Mouse (Mus musculus) right cerebral cortex, postnatal 10 days (tissue): Measurements from ENCODE around the gene Rcn3.
"Not testable (repeated sequence)": the region's sequence is repeated elsewhere in the genome, so short reads cannot be mapped to it uniquely, and the experiment has no call there.

Experiments used
- DNase-seq, 2 experiments: peaks; one replicate each; pipeline ENCODE4 v3.0.0; 2021; ENCODE audit warnings: low spot score in 2 of 2

Gene Rcn3

DNA sequence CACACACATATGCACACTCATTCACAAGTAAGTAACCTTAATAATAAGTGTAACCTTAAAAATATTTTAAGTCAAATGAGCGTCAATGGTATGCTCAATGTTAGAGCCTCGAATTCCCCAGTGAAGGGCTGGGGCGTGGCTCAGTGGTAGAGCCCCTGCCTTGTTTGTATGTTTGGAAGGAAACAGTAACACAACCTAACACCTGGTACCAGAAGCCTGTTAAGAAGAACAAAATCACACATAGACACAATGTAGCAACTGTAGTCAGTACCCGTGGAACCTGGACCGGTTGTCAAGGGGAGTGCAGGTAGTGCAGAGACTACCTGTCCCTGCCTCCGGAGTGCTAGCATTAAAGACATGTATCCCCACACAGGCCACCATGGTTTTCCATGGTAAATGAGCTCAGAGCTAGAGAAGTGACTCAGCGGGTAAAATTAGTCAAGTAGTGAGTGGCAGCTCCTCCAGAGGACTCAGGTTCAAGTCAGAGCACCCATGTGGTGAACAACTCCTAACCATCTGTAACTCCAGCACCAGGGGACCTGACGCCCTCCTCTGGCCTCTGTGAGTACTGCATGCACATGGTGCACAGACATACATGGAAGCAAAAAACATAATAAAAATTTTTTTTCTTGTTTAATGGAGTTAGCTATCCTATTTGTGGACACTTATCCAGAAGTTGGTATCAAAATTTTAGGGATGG is 6.7 kb upstream of the Rcn3 start:
- no peak for DNase-seq

GRCm38 (mm10) chr7:45097479-45097878 is 5.5 kb upstream of the Rcn3 start:
- no peak for DNase-seq

DNA sequence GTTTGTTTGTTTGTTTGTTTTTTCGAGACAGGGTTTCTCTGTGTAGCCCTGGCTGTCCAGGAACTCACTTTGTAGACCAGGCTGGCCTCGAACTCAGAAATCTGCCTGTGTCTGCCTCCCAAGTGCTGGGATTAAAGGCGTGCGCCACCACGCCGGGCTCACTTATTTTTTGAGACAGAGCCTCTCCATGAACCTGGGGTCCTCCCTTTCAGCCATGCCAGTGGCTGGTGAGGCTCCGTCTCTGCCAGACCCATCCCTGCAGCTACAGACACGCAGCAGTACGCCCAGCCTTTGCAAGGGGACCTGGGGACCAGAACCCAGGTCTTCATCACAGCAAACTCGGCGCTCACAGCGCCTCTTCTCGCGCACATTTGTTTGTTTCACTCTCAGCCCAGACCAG is 3.9 kb upstream of the Rcn3 start:
- DNase-seq = not testable (repeated sequence)

DNA sequence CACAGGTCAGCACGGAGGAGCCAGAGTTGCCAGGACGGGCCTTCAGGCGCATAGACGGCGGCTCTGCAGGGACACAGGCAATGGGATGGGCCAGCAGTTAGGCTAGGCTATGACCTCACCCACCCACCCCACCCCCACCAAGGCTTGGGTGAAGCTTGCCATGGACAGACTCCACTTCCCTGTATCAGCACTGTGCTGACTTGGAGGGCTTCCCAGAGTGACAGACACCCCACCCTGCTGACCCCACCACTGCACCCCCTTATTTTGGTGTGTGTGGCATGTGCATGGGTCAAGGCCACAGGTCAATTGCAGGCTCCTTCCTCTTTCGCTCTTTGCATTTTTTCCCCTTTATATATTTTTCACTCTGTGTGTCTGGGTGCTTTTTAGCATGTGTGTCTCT is 3.3 kb upstream of the Rcn3 start:
- no peak for DNase-seq

DNA sequence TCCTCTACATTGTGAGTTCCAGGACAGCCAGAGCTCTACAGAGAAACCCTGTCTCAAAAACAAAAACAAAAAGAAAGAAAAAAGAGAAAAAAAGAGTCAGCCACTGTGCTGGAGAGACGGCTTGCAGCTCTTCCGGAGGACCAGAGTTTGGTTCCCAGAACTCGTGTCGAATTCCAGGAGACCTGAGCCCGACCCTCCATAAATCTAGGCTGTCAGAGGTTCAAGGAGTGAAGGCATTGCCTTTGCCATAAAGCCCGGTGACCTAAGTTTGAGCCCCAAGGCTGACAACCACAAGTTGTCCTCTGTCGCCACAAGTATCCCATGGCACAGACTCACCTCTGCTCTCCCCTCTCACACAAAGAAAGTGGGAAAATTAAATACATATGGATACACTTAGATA is 2.1 kb upstream of the Rcn3 start:
- no peak for DNase-seq

DNA sequence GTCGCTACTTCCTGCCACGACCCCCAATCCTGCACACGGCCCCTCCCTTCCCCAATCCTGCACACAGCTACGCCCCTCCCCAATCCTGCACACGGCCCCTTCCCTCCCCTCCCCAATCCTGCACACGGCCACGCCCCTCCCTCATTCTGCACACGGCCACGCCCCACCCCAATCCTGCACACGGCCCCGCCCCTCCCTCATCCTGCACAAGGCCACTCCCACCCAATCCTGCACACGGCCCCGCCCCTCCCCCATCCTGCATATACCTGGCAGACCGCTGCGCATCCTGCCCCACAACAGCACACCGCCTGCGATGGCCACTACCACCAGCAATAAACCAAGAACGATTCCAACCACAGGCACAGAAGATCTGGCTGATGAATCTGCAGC is 1.5 kb upstream of the Rcn3 start:
- no peak for DNase-seq

DNA sequence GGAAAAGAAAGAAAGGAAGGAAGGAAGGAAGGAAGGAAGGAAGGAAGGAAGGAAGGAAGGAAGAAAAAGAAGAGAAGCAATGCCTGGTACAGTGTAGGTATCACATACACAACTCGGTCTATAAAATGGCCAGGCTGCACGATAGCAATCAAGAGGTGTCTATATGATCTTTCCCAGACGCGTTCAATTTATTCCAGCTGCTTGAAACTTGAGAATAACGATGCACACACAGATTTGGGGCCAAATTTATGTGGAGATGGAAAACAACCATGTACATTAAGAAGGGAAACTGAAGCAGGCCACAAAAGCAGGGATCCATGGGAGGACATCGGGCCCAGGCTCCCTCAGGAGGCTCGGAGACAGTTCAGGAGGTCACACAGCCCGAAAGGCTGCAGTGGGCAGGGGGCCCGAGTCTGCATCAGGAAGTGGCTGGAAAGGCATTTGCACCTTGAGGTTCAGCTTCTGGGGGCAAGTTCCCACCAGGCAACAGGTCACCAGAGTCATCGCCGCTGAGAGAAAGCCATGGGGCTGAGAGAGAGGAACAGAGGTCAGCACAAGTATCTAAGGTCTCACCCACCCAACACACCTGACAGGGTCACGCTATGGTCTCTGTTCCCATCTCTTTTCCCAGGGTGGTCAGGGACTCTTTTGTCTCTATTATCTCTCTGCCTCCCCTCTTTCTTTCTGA is 951 bp upstream of the Rcn3 start:
- DNase-seq = no peak

DNA sequence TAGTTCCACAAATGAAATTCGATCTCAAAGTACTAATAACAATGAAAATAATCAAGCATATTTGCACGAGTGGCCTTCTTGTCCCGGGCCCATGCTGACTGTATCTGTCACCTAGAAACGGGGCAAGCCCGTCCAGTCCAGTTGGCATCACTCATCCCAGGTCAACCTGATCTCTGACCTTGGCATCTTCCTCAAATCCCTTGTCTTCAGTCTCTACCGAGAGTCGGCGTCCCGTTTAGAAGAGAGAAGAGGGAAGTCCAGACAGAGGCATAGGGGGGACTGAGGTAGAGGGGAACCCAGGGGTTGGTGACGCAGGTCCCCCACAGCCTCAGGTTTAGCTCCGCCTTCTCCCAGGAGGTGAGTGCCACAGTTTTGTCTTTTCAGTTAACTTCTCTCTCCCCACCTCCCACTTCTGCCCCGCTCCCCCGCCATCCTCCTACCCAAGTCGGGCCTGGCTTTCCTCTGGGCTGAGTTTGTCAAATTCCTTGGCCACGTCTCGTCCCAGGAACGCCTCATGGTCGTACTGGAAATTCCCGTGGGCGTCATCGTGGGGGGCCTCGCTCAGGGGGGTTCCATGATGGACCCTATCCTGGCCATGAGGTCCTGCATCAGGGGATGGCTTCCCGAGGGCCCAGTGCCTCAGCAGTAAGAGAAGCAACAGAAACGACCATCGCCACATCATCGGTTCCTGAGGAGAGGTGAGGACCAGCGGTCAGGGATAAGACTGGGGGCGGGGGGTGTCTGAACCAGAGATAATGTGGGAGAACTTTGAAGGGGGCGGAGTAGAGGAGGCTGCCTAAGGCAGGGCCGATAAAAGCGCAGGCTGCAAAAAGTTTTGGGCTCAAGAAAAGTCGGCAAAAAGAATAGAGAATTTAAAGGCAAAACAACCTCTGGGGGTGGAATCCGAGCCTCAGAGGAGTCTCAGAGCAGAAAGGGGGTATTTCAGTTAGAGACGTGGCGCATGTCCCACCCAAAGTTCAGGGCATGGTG is 725 bp downstream of the Rcn3 start:
- no peak for DNase-seq

- DNase-seq = no peak
These were observed 1.6 kb downstream of the Rcn3 start for GRCm38 (mm10) chr7:45090251-45090977.

DNA sequence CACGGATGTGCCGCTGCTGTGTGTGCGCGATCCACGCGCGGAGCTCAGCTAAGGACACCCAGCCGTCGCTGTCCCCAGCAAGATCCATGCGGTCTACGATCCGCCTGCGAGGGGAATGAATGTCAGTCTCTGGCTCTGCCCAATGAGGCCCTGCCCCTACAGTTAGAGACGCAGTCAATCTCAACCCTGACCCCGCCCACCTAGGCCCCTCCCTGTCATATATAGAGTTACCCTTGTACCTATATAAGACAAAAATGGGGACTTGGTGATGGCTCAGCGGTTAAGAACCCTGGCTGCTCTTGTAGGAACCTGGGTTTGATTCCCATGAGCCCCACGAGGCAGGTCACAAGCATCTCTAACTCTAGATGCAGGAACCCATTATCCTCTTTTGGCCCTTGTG is 3.4 kb downstream of the Rcn3 start:
- no peak for DNase-seq

GRCm38 (mm10) chr7:45086084-45086483 is 5.9 kb downstream of the Rcn3 start:
- DNase-seq = no peak

DNA sequence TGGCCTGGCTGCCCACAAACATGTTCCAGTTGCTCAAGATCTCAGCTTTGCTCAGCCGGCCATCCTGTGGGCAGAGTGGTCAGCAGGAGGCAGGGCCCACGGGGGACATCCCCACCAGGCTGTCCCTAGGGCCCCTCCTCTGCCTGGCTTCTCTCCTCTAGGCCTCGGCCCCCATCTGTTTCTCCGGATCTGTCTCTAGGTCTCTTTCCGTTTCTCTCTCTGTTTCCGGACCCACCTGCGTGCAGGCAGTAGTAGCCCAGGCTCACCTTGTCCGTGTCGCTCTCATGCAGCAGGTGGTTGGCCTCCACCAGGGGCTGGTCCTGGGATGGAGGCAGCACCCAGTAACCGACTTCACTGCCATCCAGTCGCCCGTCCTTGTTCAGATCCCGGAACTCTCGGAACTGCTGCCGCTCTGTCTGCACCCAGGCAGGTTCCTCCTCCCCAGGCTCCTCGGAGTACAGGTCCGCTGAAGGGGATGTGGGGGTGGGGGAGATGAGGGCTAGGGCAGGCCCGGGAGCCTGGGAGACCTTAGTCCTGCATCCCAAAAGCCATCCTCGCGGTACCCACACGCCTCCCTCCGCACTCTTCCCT is 8.6 kb downstream of the Rcn3 start:
- DNase-seq = no peak

DNA sequence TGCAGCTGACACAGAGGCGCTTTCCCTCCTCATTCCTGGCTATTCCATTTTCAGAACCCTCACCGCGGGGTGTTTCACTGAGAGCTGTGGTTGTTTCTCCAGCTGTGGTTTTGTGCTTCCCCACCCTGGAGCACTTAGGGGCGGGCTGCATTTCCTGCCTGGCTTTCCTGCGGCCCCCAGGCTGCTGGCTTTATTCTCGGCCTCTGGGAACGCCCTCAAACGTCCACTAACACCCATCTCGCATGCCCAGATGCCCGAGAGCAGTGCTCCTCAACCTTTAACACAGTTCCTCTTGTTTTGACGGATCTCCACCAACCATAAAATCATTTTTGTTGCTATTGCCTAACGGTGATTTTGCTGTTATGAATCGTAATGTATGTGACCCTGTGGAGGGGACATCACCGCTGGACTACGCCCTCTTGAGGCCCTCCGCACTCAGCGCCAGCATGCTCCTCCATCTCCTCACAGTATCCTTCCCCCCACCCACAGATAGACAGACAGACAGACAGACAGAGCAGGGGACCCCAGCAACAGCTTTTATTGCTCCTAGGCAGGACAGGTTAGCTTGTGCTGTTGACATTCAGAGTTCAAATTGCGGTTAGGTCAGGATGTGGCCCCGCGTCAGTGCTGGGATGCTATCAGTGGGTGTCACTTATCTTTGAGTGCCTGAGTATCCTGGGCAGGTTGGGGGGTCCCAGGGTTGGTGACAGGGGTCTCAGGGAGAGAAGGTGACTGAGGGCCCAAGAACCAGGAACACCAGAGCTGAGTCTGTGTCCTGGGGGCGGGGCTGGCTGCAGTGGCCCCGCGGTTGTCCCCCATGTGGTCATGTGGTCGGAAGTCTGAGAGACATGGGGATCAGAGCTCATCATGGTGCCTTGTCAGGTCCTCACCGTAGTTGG is 9.4 kb downstream of the Rcn3 start:
- peak in 1 of 2 experiments; percentile 57 for DNase-seq

DNA sequence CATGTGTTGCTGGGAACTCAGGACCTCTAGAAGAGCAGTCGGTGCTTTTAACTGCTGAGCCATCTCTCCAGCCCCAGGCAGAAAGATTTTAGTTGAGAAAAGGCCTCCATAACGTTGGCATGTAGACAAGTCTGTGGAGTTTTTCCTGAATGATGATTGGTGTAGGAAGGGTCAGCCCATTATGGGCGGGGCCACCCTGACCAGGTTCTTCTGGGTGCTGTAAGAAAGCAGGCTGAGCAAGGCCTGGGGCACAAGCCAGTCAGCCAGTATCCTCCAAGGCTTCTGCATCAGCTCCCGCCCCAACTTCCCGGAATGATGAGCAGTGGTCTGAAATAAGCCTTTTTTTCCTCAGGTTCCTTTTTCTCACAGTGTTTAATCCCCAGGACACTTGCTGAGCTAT is 11.0 kb downstream of the Rcn3 start:
- DNase-seq = no peak

DNA sequence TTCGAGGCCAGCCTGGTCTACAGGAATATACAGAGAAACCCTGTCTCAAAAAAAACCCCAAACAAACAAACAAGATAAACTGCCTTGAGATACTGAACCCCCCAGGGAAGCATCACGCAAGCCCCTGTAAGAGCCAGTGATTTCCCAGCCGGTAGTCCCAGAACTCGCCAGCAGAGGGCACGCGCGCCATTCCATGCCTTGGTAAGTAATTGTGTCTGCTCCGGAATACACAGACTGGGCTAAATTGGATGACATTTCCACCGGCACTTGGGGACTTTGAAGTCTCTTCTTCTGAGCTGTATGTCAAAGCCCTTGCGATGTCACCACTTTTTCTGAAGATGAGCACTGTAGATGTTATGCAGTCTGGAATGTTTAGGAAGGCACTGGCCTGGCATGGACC is 12.2 kb downstream of the Rcn3 start:
- DNase-seq = peak; percentile 91 to 94

GRCm38 (mm10) chr7:45078513-45078912 is 13.5 kb downstream of the Rcn3 start:
- peak; percentile 65 to 78 for DNase-seq

DNA sequence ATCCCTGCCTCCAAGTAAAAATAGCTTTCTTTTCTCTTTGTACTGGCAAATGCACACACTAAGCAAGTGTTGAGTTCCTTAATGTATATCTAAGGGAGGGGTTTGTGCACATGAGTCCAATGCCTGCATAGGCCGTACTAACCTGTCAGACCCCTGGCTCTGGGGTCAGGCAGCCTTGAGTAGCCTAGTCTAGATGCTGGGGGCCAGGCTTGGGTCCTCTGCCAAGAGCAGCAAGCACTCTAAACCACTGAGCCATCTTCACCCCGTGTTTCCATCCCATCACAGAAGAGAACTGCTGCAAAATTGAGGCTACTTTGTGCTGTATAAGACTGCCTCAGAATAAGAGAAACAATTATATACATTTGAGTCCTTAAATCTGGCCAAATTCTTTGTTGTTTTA is 14.2 kb downstream of the Rcn3 start:
- no peak for DNase-seq

- no peak for DNase-seq
These were observed 14.7 kb downstream of the Rcn3 start for GRCm38 (mm10) chr7:45077322-45077721.

GRCm38 (mm10) chr7:45076501-45076900 is 15.5 kb downstream of the Rcn3 start:
- no peak for DNase-seq

DNA sequence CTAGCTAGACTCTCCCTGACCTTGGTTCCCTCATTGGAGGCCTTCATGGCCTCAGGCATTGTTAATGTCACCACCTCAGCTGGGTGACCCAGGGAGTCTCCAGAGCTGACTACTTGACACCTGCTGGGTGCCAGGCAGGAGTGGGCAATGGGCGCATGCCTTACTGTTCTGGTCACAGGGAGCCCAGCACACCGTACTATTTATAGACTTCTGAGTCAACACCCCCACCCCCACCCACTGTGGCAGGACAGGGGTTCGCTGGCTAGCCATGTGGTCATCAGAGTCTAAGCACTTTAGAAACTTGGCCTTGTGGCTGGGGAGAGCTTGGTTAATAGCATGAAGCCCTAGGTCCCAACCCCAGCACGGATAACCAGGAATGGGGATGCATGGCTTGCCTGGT is 16.6 kb downstream of the Rcn3 start:
- DNase-seq = no peak
